In the genomic region with DNA sequence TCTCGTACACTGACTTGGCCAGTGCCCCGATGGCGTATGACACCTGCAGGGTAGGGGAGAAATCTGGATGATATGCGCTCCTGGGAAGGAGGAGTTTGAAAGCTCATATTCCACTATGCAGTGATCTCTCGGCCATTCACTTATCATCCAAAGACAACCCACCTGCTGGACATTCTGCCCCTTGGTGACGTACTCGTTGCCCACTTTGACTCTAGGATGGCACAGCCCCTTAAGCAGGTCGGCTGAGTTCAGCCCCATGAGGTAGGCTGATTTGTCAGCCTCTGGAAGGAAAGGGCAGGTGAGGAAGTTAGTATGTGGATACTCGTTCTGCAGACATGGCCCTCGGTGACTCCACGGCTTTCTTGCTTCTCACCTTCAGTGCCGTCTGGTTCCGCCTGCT, we compare ENCODE assay signal across 34 mouse cellular contexts. TPM values are rescaled to one million over a fixed set of nuclear protein-coding genes. Genes with fewer than 3 reads are reported as not detected.
DNase-seq lines count a peak whose midpoint lies in the region; ATAC-seq and TF ChIP-seq lines count a peak whose summit lies in the region.
"Had no signal": no experiment of that assay in that cellular context is flagged by ENCODE, and none has a peak within 500 bp of the region (broad histone marks: within the 10 kb centered on the region; RNA-seq: fewer than 3 reads in every experiment).

No protein-coding gene starts in this region.

- no peak; the same call in 1 of the 2 replicates for TF ChIP-seq POLR2A in heart, adult 2 months (IDR thresholded peaks at IDR 0.05; ENCODE audit: insufficient read depth, low read depth, low read length)

- DNase-seq in heart, adult 2 months: no peak
- no peak for DNase-seq in heart, adult 18-20 months
- no peak for DNase-seq in heart, adult 9 months (ENCODE audit: low spot score in 2 of 2)
- no peak for DNase-seq in heart, adult 8-10 months (ENCODE audit: low spot score)
- DNase-seq: adrenal gland, postnatal 10 days; adrenal gland, postnatal 36 days; B cell, adult 2 months; cerebellum, adult 18-20 months; cerebellum, adult 9-10 months; cerebellum, postnatal 14 days; gastrocnemius, postnatal 10 days; gastrocnemius, postnatal 36 days; kidney, adult 2 months had no signal

- H3K36me3 ChIP-seq in heart, adult 2 months (ENCODE audit: control insufficient read depth, insufficient read depth, low read length): peaks cover 4% of the 10 kb centered on the region; the same call in 1 of the 2 replicates
- H3K36me3 ChIP-seq in heart, embryonic 12.5 days: peaks cover 84% of the 10 kb centered on the region
- H3K36me3 ChIP-seq in heart, embryonic 15.5 days: peaks cover 8% of the 10 kb centered on the region; the same call in 1 of the 2 replicates
- peaks cover 13% of the 10 kb centered on the region; the same call in 1 of the 2 replicates for H3K36me3 ChIP-seq in heart, embryonic 16.5 days (ENCODE audit: control insufficient read depth, insufficient read depth)
- no peaks in the 10 kb centered on the region for H3K36me3 ChIP-seq in intestine, postnatal 0 days (ENCODE audit: control insufficient read depth, insufficient read depth)
- H3K36me3 ChIP-seq: forebrain, embryonic 10.5 days; G1E had no signal

- H3K4me3 ChIP-seq in heart, adult 2 months: no peak overlapping the region
- peak overlapping the region; percentile 63 for H3K4me3 ChIP-seq in heart, embryonic 12.5 days
- H3K4me3 ChIP-seq in heart, embryonic 15.5 days: peak overlapping the region; percentile 55
- H3K4me3 ChIP-seq in heart, embryonic 16.5 days (ENCODE audit: low read length): peak overlapping the region; percentile 63
- H3K4me3 ChIP-seq in intestine, postnatal 0 days (ENCODE audit: low read depth, low read length): no peak overlapping the region
- H3K4me3 ChIP-seq: forebrain, embryonic 10.5 days; forebrain, embryonic 13.5 days had no signal

- 0 out of 2 replicates have a peak, but pooled peaks have one; percentile 53 for TF ChIP-seq EP300 in heart, adult 2 months (IDR thresholded peaks at IDR 0.05; ENCODE audit: insufficient read depth, low read depth, low read length)

- H3K79me2 ChIP-seq in heart, adult 2 months (replicated peaks; ENCODE audit: control insufficient read depth, insufficient read depth, low read length): no peaks in the 10 kb centered on the region

- WGBS in heart, adult 2 months: 70% methylated on average over 13 of the region's 13 CpGs
- 64% methylated on average over 13 of the region's 13 CpGs for WGBS in heart, embryonic 12.5 days
- 55% methylated on average over 13 of the region's 13 CpGs for WGBS in heart, embryonic 15.5 days
- WGBS in heart, embryonic 16.5 days: 58% methylated on average over 13 of the region's 13 CpGs
- 90% methylated on average over 13 of the region's 13 CpGs for WGBS in intestine, postnatal 0 days

- intact Hi-C loops in heart, adult 2 months (cut with DNase I): no loop called here

- no peak overlapping the region for H3K9ac ChIP-seq in heart, adult 2 months (ENCODE audit: low read depth, low read length)
- peak overlapping the region; percentile 95 for H3K9ac ChIP-seq in heart, embryonic 12.5 days
- H3K9ac ChIP-seq in heart, embryonic 15.5 days: peak overlapping the region; percentile 70
- H3K9ac ChIP-seq in heart, embryonic 16.5 days (ENCODE audit: low read length): peak overlapping the region; percentile 93
- no peak overlapping the region for H3K9ac ChIP-seq in intestine, postnatal 0 days (ENCODE audit: low read depth, low read length)
- H3K9ac ChIP-seq: forebrain, embryonic 13.5 days; hindbrain, embryonic 14.5 days had no signal

- H3K27me3 ChIP-seq in heart, adult 2 months (ENCODE audit: control insufficient read depth, insufficient read depth, low read length): no peaks in the 10 kb centered on the region
- peaks cover 12% of the 10 kb centered on the region; the same call in 1 of the 2 replicates for H3K27me3 ChIP-seq in heart, embryonic 12.5 days (replicated peaks)
- no peaks in the 10 kb centered on the region for H3K27me3 ChIP-seq in heart, embryonic 15.5 days
- no peaks in the 10 kb centered on the region for H3K27me3 ChIP-seq in heart, embryonic 16.5 days (ENCODE audit: control insufficient read depth, insufficient read depth, low read length)
- H3K27me3 ChIP-seq in intestine, postnatal 0 days (replicated peaks; ENCODE audit: control insufficient read depth, insufficient read depth, low read length): no peaks in the 10 kb centered on the region
- H3K27me3 ChIP-seq: forebrain, embryonic 13.5 days had no signal

- H3K27ac ChIP-seq in heart, adult 2 months: no peak overlapping the region; the same call in 1 of the 2 replicates
- peak overlapping the region; percentile 99 for H3K27ac ChIP-seq in heart, embryonic 12.5 days (ENCODE audit: poor library complexity, severe bottlenecking)
- peak overlapping the region; percentile 99 for H3K27ac ChIP-seq in heart, embryonic 15.5 days
- H3K27ac ChIP-seq in heart, embryonic 16.5 days (ENCODE audit: low read length): peak overlapping the region; percentile 98
- H3K27ac ChIP-seq in intestine, postnatal 0 days (ENCODE audit: low read depth, low read length): no peak overlapping the region
- H3K27ac ChIP-seq: forebrain, embryonic 10.5 days; forebrain, embryonic 13.5 days; hindbrain, embryonic 14.5 days had no signal

- ATAC-seq in heart, embryonic 12.5 days (ENCODE audit: insufficient number of reproducible peaks, low FRiP score): no peak
- no peak for ATAC-seq in heart, embryonic 15.5 days (replicated peaks; ENCODE audit: insufficient number of reproducible peaks, insufficient read depth, low FRiP score, low read depth)
- ATAC-seq in heart, embryonic 16.5 days (replicated peaks; ENCODE audit: extremely low read depth, insufficient read depth, low FRiP score): no peak
- no peak for ATAC-seq in intestine, postnatal 0 days
- ATAC-seq: forebrain, embryonic 13.5 days; forebrain, embryonic 16.5 days; hindbrain, postnatal 0 days; inflammation-experienced regulatory T-cells, adult 6 months; intestine, embryonic 16.5 days; Patski had no signal

- peak overlapping the region; percentile 69 for H3K4me2 ChIP-seq in heart, embryonic 12.5 days
- H3K4me2 ChIP-seq in heart, embryonic 15.5 days: peak overlapping the region; percentile 65
- H3K4me2 ChIP-seq in heart, embryonic 16.5 days (ENCODE audit: low read depth, low read length): peak overlapping the region; percentile 69
- no peak overlapping the region for H3K4me2 ChIP-seq in intestine, postnatal 0 days (replicated peaks; ENCODE audit: low read depth)
- H3K4me2 ChIP-seq: forebrain, embryonic 13.5 days; hindbrain, embryonic 14.5 days had no signal

- no peaks in the 10 kb centered on the region; the same call in 1 of the 2 replicates for H3K4me1 ChIP-seq in heart, adult 2 months (ENCODE audit: control insufficient read depth, insufficient read depth, low read length)
- peaks cover 10% of the 10 kb centered on the region; the same call in 1 of the 2 replicates for H3K4me1 ChIP-seq in heart, embryonic 12.5 days (replicated peaks)
- H3K4me1 ChIP-seq in heart, embryonic 15.5 days (replicated peaks): no peaks in the 10 kb centered on the region; the same call in 1 of the 2 replicates
- peaks cover 3% of the 10 kb centered on the region for H3K4me1 ChIP-seq in heart, embryonic 16.5 days (ENCODE audit: control insufficient read depth, insufficient read depth, low read length)
- no peaks in the 10 kb centered on the region for H3K4me1 ChIP-seq in intestine, postnatal 0 days (replicated peaks; ENCODE audit: control insufficient read depth, insufficient read depth, low read length)

- no peaks in the 10 kb centered on the region for H3K9me3 ChIP-seq in heart, embryonic 12.5 days (replicated peaks)
- H3K9me3 ChIP-seq in heart, embryonic 15.5 days (replicated peaks): no peaks in the 10 kb centered on the region
- no peaks in the 10 kb centered on the region for H3K9me3 ChIP-seq in heart, embryonic 16.5 days (replicated peaks; ENCODE audit: control insufficient read depth, low read length)
- H3K9me3 ChIP-seq in intestine, postnatal 0 days (ENCODE audit: control insufficient read depth): no peaks in the 10 kb centered on the region
- H3K9me3 ChIP-seq: forebrain, embryonic 10.5 days; forebrain, embryonic 13.5 days; G1E had no signal

- no peak for TF ChIP-seq CTCF in heart, adult 2 months (IDR thresholded peaks at IDR 0.05)
- TF ChIP-seq CTCF in intestine, postnatal 0 days (IDR thresholded peaks at IDR 0.05; ENCODE audit: low read depth): no peak

RNA-seq across cellular contexts. Expression of a gene that starts 5.5 kb away (rescaled TPM):
- 1,000 to 10,000 TPM; 1,935 to 2,240 TPM for total RNA-seq in heart, adult 2 months (2021)
- polyA plus RNA-seq in heart, adult 2 months (2012; rRNA removed): 19.8 and 29.5 TPM in 2 replicates
- 1,000 to 10,000 TPM; 1,849 to 2,242 TPM for total RNA-seq in heart, adult 18-20 months (2021)
- 5,583 and 5,934 TPM in 2 replicates for polyA plus RNA-seq in heart, embryonic 12.5 days (2016; fragmentation: Nextera tagmentation; extraction: Ambion mirVana)
- polyA plus RNA-seq in heart, embryonic 15.5 days (2015; fragmentation: Nextera tagmentation; extraction: Ambion mirVana): 4,763 and 4,914 TPM in 2 replicates
- total RNA-seq in heart, adult 8-10 months (2022): 1,000 to 10,000 TPM; 1,453 to 2,519 (median 2,136) TPM
- polyA plus RNA-seq in heart, embryonic 16.5 days (2015; fragmentation: Nextera tagmentation; extraction: Ambion mirVana): 6,075 and 6,619 TPM in 2 replicates
- polyA plus RNA-seq in intestine, postnatal 0 days (2015; fragmentation: Nextera tagmentation; extraction: Ambion mirVana): 3.9 and 5.6 TPM in 2 replicates
- total RNA-seq: granulocyte monocyte progenitor cell, adult 5-6 weeks had no signal
- polyA plus RNA-seq: inflammation-experienced regulatory T-cells, adult 6 months had no signal

RNA-seq across cellular contexts. Expression of a gene that starts 12.1 kb away (rescaled TPM):
- not detected for total RNA-seq in heart, adult 2 months (2021)
- not detected in 2 replicates for polyA plus RNA-seq in heart, adult 2 months (2012; rRNA removed)
- total RNA-seq in heart, adult 18-20 months (2021): not detected
- polyA plus RNA-seq in heart, embryonic 12.5 days (2016; fragmentation: Nextera tagmentation; extraction: Ambion mirVana): not detected in 2 replicates
- polyA plus RNA-seq in heart, embryonic 15.5 days (2015; fragmentation: Nextera tagmentation; extraction: Ambion mirVana): not detected in 2 replicates
- total RNA-seq in heart, adult 8-10 months (2022): not detected
- polyA plus RNA-seq in heart, embryonic 16.5 days (2015; fragmentation: Nextera tagmentation; extraction: Ambion mirVana): not detected in 2 replicates
- polyA plus RNA-seq in intestine, postnatal 0 days (2015; fragmentation: Nextera tagmentation; extraction: Ambion mirVana): not detected in 2 replicates
- total RNA-seq: adrenal gland, adult 18-20 months; adrenal gland, postnatal 10 days; adrenal gland, postnatal 36 days; CH12.LX; G1E; gastrocnemius, adult 18-20 months; gastrocnemius, postnatal 10 days; gastrocnemius, postnatal 36 days; granulocyte monocyte progenitor cell, adult 5-6 weeks; hindbrain, postnatal 0 days had no signal
- polyA plus RNA-seq: embryonic facial prominence, embryonic 11.5 days; embryonic facial prominence, embryonic 14.5 days; forebrain, embryonic 10.5 days; forebrain, embryonic 13.5 days; forebrain, embryonic 16.5 days; G1E; hindbrain, embryonic 11.5 days; hindbrain, embryonic 14.5 days; hindbrain, postnatal 0 days; inflammation-experienced regulatory T-cells, adult 6 months; intestine, embryonic 16.5 days; kidney, adult 2 months; kidney, embryonic 14.5 days; Patski had no signal

RNA-seq across cellular contexts. Expression of a gene that starts 22.2 kb away (rescaled TPM):
- over 10,000 TPM; 19,033 to 21,149 TPM for total RNA-seq in heart, adult 2 months (2021)
- polyA plus RNA-seq in heart, adult 2 months (2012; rRNA removed): 6,249 and 7,266 TPM in 2 replicates
- total RNA-seq in heart, adult 18-20 months (2021): over 10,000 TPM; 21,244 to 21,975 TPM
- 2,737 and 2,858 TPM in 2 replicates for polyA plus RNA-seq in heart, embryonic 12.5 days (2016; fragmentation: Nextera tagmentation; extraction: Ambion mirVana)
- polyA plus RNA-seq in heart, embryonic 15.5 days (2015; fragmentation: Nextera tagmentation; extraction: Ambion mirVana): 2,004 and 2,041 TPM in 2 replicates
- over 10,000 TPM; 18,156 to 23,973 (median 22,335) TPM for total RNA-seq in heart, adult 8-10 months (2022)
- polyA plus RNA-seq in heart, embryonic 16.5 days (2015; fragmentation: Nextera tagmentation; extraction: Ambion mirVana): 2,302 and 2,585 TPM in 2 replicates
- 0.53 TPM in 1 of 2 replicates, not detected in the other for polyA plus RNA-seq in intestine, postnatal 0 days (2015; fragmentation: Nextera tagmentation; extraction: Ambion mirVana)
- total RNA-seq: adrenal gland, postnatal 36 days; granulocyte monocyte progenitor cell, adult 5-6 weeks had no signal
- polyA plus RNA-seq: inflammation-experienced regulatory T-cells, adult 6 months had no signal

RNA-seq across cellular contexts. Expression of a gene that starts 26.4 kb away (rescaled TPM):
- total RNA-seq in heart, adult 2 months (2021): 10 to 100 TPM; 25.9 to 28.9 TPM
- polyA plus RNA-seq in heart, adult 2 months (2012; rRNA removed): 10.1 and 19.6 TPM in 2 replicates
- 10 to 100 TPM; 27.7 to 31.1 TPM for total RNA-seq in heart, adult 18-20 months (2021)
- 55.7 and 60.8 TPM in 2 replicates for polyA plus RNA-seq in heart, embryonic 12.5 days (2016; fragmentation: Nextera tagmentation; extraction: Ambion mirVana)
- 56.2 and 57.1 TPM in 2 replicates for polyA plus RNA-seq in heart, embryonic 15.5 days (2015; fragmentation: Nextera tagmentation; extraction: Ambion mirVana)
- total RNA-seq in heart, adult 8-10 months (2022): 10 to 100 TPM; 22.3 to 31.5 (median 25.9) TPM
- 63.3 and 68.1 TPM in 2 replicates for polyA plus RNA-seq in heart, embryonic 16.5 days (2015; fragmentation: Nextera tagmentation; extraction: Ambion mirVana)
- 69.4 and 77.9 TPM in 2 replicates for polyA plus RNA-seq in intestine, postnatal 0 days (2015; fragmentation: Nextera tagmentation; extraction: Ambion mirVana)

RNA-seq across cellular contexts. Expression of a gene that starts 52.8 kb away (rescaled TPM):
- under 1 TPM in 1 of 2 experiments, not detected in 1; 0.30 TPM for total RNA-seq in heart, adult 2 months (2021)
- 1.8 and 2.9 TPM in 2 replicates for polyA plus RNA-seq in heart, adult 2 months (2012; rRNA removed)
- under 1 TPM in 1 of 2 experiments, not detected in 1; 0.44 TPM for total RNA-seq in heart, adult 18-20 months (2021)
- polyA plus RNA-seq in heart, embryonic 12.5 days (2016; fragmentation: Nextera tagmentation; extraction: Ambion mirVana): 0.57 and 0.89 TPM in 2 replicates
- 0.74 and 2.4 TPM in 2 replicates for polyA plus RNA-seq in heart, embryonic 15.5 days (2015; fragmentation: Nextera tagmentation; extraction: Ambion mirVana)
- 1 to 10 TPM in 1 of 4 experiments, under 1 TPM in 1, not detected in 2; 0.41 to 1.2 TPM for total RNA-seq in heart, adult 8-10 months (2022)
- 0.86 and 1.3 TPM in 2 replicates for polyA plus RNA-seq in heart, embryonic 16.5 days (2015; fragmentation: Nextera tagmentation; extraction: Ambion mirVana)
- 1.1 and 2.1 TPM in 2 replicates for polyA plus RNA-seq in intestine, postnatal 0 days (2015; fragmentation: Nextera tagmentation; extraction: Ambion mirVana)
- total RNA-seq: CH12.LX; G1E; granulocyte monocyte progenitor cell, adult 5-6 weeks had no signal
- polyA plus RNA-seq: G1E; inflammation-experienced regulatory T-cells, adult 6 months; Patski had no signal

Comparison
In these comparisons a context has a peak if more than half of its experiments do, and no peak if none do; other contexts are left out.
1. H3K27ac ChIP-seq: peak in heart, embryonic 12.5 days (single experiment), heart, embryonic 15.5 days (single experiment) and heart, embryonic 16.5 days (single experiment); none in heart, adult 2 months (single experiment) and intestine, postnatal 0 days (single experiment).
2. H3K4me3 ChIP-seq: peak in heart, embryonic 12.5 days (single experiment), heart, embryonic 15.5 days (single experiment) and heart, embryonic 16.5 days (single experiment); none in heart, adult 2 months (single experiment) and intestine, postnatal 0 days (single experiment).
3. H3K9ac ChIP-seq: peak in heart, embryonic 12.5 days (single experiment), heart, embryonic 15.5 days (single experiment) and heart, embryonic 16.5 days (single experiment); none in heart, adult 2 months (single experiment) and intestine, postnatal 0 days (single experiment).
4. RNA of a gene that starts 5.5 kb away (polyA plus RNA-seq): 6,075 to 6,619 TPM in heart, embryonic 16.5 days, 5,583 to 5,934 TPM in heart, embryonic 12.5 days and 4,763 to 4,914 TPM in heart, embryonic 15.5 days; 19.8 to 29.5 TPM in heart, adult 2 months and 3.9 to 5.6 TPM in intestine, postnatal 0 days; every median in the first group is over 100 times any median in the second.
5. RNA of a gene that starts 22.2 kb away (polyA plus RNA-seq): 6,249 to 7,266 TPM in heart, adult 2 months, 2,737 to 2,858 TPM in heart, embryonic 12.5 days, 2,302 to 2,585 TPM in heart, embryonic 16.5 days and 2,004 to 2,041 TPM in heart, embryonic 15.5 days; 0.53 TPM in intestine, postnatal 0 days; every median in the first group is over 1,000 times any median in the second.